Mouse (Mus musculus) kidney, embryonic 15.5 days (tissue): Measurements from ENCODE around the gene BC080695. TPM values are rescaled to one million over a fixed set of nuclear protein-coding genes. Genes with fewer than 3 reads are reported as not detected.
"Not testable (repeated sequence)": the region's sequence is repeated elsewhere in the genome, so short reads cannot be mapped to it uniquely, and the experiment has no call there.

Source experiments
- ATAC-seq: fragments of 200-750 bp; cut with Nextera tagmentation; replicated peaks from 2 replicates; pipeline ENCODE4 v1.8.0; 2017; ENCODE audit warnings: moderate TSS enrichment; ENCODE audit not compliant: low FRiP score
- H3K27ac ChIP-seq: fragments of 300-500 bp; sonication (generic); 2 replicates; pipeline ENCODE4 v1.5.1; 2015; ENCODE audit warnings: mild to moderate bottlenecking, inconsistent platforms
- H3K27me3 ChIP-seq: fragments of 300-500 bp; sonication (generic); 2 replicates; pipeline ENCODE4 v1.6.1; 2015; ENCODE audit warnings: inconsistent platforms
- H3K36me3 ChIP-seq: fragments of 300-500 bp; sonication (generic); 2 replicates; pipeline ENCODE4 v1.6.1; 2015; ENCODE audit warnings: inconsistent platforms
- H3K4me1 ChIP-seq: fragments of 300-500 bp; sonication (generic); 2 replicates; pipeline ENCODE4 v1.6.1; 2015; ENCODE audit warnings: inconsistent platforms
- H3K4me2 ChIP-seq: fragments of 300-500 bp; sonication (generic); 2 replicates; pipeline ENCODE4 v1.6.1; 2015; ENCODE audit warnings: moderate library complexity, mild to moderate bottlenecking, inconsistent platforms
- H3K4me3 ChIP-seq: fragments of 300-500 bp; sonication (generic); replicated peaks from 2 replicates; pipeline ENCODE4 v1.5.1; 2015; ENCODE audit warnings: mild to moderate bottlenecking, inconsistent platforms
- H3K9ac ChIP-seq: fragments of 300-500 bp; sonication (generic); 2 replicates; pipeline ENCODE4 v1.6.1; 2015; ENCODE audit warnings: mild to moderate bottlenecking, inconsistent platforms
- H3K9me3 ChIP-seq: fragments of 300-500 bp; sonication (generic); replicated peaks from 2 replicates; pipeline ENCODE4 v1.6.1; 2016; ENCODE audit warnings: inconsistent platforms
- WGBS: fragments of 180-500 bp; shearing (Covaris S2); methylation state at CpG from one replicate; pipeline ENCODE4 v1.1.7; 2015; ENCODE audit warnings: mixed read lengths; 5-methylcytosine and 5-hydroxymethylcytosine counted together
- polyA plus RNA-seq: library from polyadenylated mRNA; unstranded; fragments of >200 nt; fragmentation: Nextera tagmentation; extraction: Ambion mirVana; gene quantifications from 2 replicates; pipeline ENCODE4 v1.2.1, GENCODE M21; 2015

The BC080695 gene
- polyA plus RNA-seq: not detected in 2 replicates

GRCm38 (mm10) chr4:143551400-143551799, at the start of gene BC080695, which contains the start of gene Gm13057:
TSS of gene BC080695 (plus strand) at chr4:143551700.
TSS of gene Gm13057 (plus strand) at chr4:143551709.
- H3K4me1 ChIP-seq, H3K9me3 ChIP-seq, H3K9ac ChIP-seq, ATAC-seq, H3K4me2 ChIP-seq, H3K27ac ChIP-seq, H3K27me3 ChIP-seq, H3K4me3 ChIP-seq, H3K36me3 ChIP-seq: not testable (repeated sequence)
- no CpG with 5 or more reads among the region's 3 CpGs for WGBS

GRCm38 (mm10) chr4:143511043-143511442, 40.5 kb upstream of the BC080695 start, which contains the start of gene Gm13043:
TSS of gene Gm13043 (plus strand) at chr4:143511343.
- Histone ChIP-seq H3K36me3 (no peaks in the 10 kb centered on the region), H3K4me1 (no peaks in the 10 kb centered on the region), H3K4me3 (no peak within 1 kb of the TSS), H3K9me3 (no peaks in the 10 kb centered on the region), H3K9ac (no peak within 1 kb of the TSS), H3K27me3 (no peaks in the 10 kb centered on the region), H3K4me2 (no peak within 1 kb of the TSS), H3K27ac (no peak within 1 kb of the TSS)
- WGBS: 86% methylated on average over 3 of the region's 3 CpGs
- no peak for ATAC-seq

DNA sequence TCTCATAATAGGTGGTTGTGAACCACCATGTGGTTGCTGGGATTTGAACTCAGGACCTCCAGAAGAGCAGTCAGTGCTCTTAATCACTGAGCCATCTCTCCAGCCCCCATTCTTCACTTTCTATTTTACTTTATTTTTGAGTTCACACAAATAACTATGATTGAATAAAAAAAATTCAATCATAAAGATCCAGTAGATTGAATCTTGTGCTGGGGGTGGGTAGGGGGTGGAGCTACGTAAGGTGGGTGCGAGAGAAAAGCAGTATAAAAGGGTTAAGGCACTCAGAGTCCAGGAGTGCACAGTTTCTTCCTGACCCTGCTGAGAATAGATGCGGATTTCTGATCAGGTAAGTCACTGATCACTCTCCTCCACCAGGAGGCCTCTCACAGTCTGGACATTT, 15.8 kb upstream of the BC080695 start, which contains the start of gene Gm13040:
TSS of gene Gm13040 (plus strand) at position 301 of the 400 bp plus-strand sequence.
- H3K4me3 ChIP-seq, H3K4me2 ChIP-seq, H3K4me1 ChIP-seq, H3K27me3 ChIP-seq, H3K9me3 ChIP-seq, H3K27ac ChIP-seq, ATAC-seq, H3K36me3 ChIP-seq, H3K9ac ChIP-seq: not testable (repeated sequence)
- no CpG with 5 or more reads among the region's 3 CpGs for WGBS

- not testable (repeated sequence) for H3K9me3 ChIP-seq, H3K27ac ChIP-seq, H3K27me3 ChIP-seq, H3K9ac ChIP-seq, H3K36me3 ChIP-seq, H3K4me1 ChIP-seq, H3K4me2 ChIP-seq, ATAC-seq, H3K4me3 ChIP-seq
- WGBS: 87% methylated on average over 9 of the region's 9 CpGs
Measured at GRCm38 (mm10) chr4:143611927-143612326, 60.4 kb downstream of the BC080695 start.

- H3K4me3 ChIP-seq, H3K9ac ChIP-seq, H3K4me2 ChIP-seq, H3K27me3 ChIP-seq, ATAC-seq, H3K27ac ChIP-seq, H3K9me3 ChIP-seq, H3K4me1 ChIP-seq, H3K36me3 ChIP-seq: not testable (repeated sequence)
Measured at GRCm38 (mm10) chr4:143614703-143615102, 63.2 kb downstream of the BC080695 start, which contains the start of gene Gm13083. TSS of gene Gm13083 (plus strand) at chr4:143615003.

DNA sequence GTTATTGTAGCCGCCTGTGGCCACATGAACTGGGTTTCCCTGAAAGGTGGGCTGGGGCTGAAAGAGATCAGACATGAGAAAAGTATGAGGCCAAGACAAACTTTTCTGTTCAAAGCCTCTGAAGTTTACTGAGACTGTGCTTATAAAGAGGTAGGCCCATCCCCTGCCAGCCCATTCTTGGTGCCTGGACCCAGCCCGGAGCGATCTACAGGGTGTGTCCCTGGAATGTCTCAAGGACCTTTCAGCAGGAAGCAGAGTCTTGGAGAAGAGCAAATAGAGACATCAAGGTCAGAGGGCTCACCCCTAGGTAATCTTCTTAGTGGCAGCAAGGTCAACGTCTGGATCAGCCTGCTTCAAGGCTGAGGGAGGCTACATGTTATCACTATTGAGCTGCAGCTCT, 66.6 kb downstream of the BC080695 start:
- WGBS: 85% methylated on average over 4 of the region's 4 CpGs
- H3K4me2 ChIP-seq, H3K27me3 ChIP-seq, H3K4me3 ChIP-seq, H3K9me3 ChIP-seq, ATAC-seq, H3K9ac ChIP-seq, H3K27ac ChIP-seq, H3K36me3 ChIP-seq, H3K4me1 ChIP-seq: not testable (repeated sequence)

Other genes with a start within 250 kb of the BC080695 start
- 0.17 and 0.31 TPM in 2 replicates for gene Lrrc38, start 201.9 kb upstream of the BC080695 start, polyA plus RNA-seq
- gene Pramel1, start 157.3 kb upstream of the BC080695 start, polyA plus RNA-seq: not detected in 2 replicates
- 19.1 and 20.0 TPM in 2 replicates for gene Pramef8, start 139.3 kb upstream of the BC080695 start, polyA plus RNA-seq
- gene Oog4, start 101.4 kb upstream of the BC080695 start, polyA plus RNA-seq: not detected in 2 replicates
- not detected in 2 replicates for gene Gm13043, start 40.4 kb upstream of the BC080695 start, polyA plus RNA-seq
- not detected in 2 replicates for gene Gm13040, start 15.7 kb upstream of the BC080695 start, polyA plus RNA-seq
- not detected in 2 replicates for gene Gm13057, start within 50 bp of the BC080695 start, polyA plus RNA-seq
- not detected in 2 replicates for gene Gm13083, start 63.3 kb downstream of the BC080695 start, polyA plus RNA-seq
- not detected in 2 replicates for gene Gm13088, start 105.5 kb downstream of the BC080695 start, polyA plus RNA-seq
- not detected in 2 replicates for gene Gm13089, start 151.0 kb downstream of the BC080695 start, polyA plus RNA-seq
- not detected in 2 replicates for gene Gm13078, start 167.8 kb downstream of the BC080695 start, polyA plus RNA-seq
- gene Gm13023, start 237.7 kb downstream of the BC080695 start, polyA plus RNA-seq: not detected in 2 replicates